Mouse (Mus musculus) lung, embryonic 15.5 days (tissue): ENCODE measurements around the gene Adh5. TPM values are rescaled to one million over a fixed set of nuclear protein-coding genes. Genes with fewer than 3 reads are reported as not detected.

ENCODE experiments used
- ATAC-seq: fragments of 200-750 bp; cut with Nextera tagmentation; 2 replicates; pipeline ENCODE4 v1.8.0; 2017; ENCODE audit warnings: moderate number of reproducible peaks, borderline replicate concordance; ENCODE audit not compliant: low FRiP score, low TSS enrichment; ENCODE audit errors: extremely low read depth
- H3K27ac ChIP-seq: fragments of 300-500 bp; sonication (generic); 2 replicates; pipeline ENCODE4 v1.5.1; 2015; ENCODE audit warnings: moderate library complexity, mild to moderate bottlenecking, inconsistent platforms
- H3K27me3 ChIP-seq: fragments of 300-500 bp; sonication (generic); 2 replicates; pipeline ENCODE4 v1.6.1; 2015; ENCODE audit warnings: inconsistent platforms
- H3K36me3 ChIP-seq: fragments of 300-500 bp; sonication (generic); 2 replicates; pipeline ENCODE4 v1.6.1; 2015; ENCODE audit warnings: inconsistent platforms
- H3K4me1 ChIP-seq: fragments of 300-500 bp; sonication (generic); 2 replicates; pipeline ENCODE4 v1.6.1; 2015; ENCODE audit warnings: inconsistent platforms
- H3K4me2 ChIP-seq: fragments of 300-500 bp; sonication (generic); 2 replicates; pipeline ENCODE4 v1.6.1; 2015; ENCODE audit warnings: inconsistent platforms, mild to moderate bottlenecking, moderate library complexity
- H3K4me3 ChIP-seq: fragments of 300-500 bp; sonication (generic); 2 replicates; pipeline ENCODE4 v1.5.1; 2015; ENCODE audit warnings: mild to moderate bottlenecking, inconsistent platforms
- H3K9ac ChIP-seq: fragments of 300-500 bp; sonication (generic); 2 replicates; pipeline ENCODE4 v1.6.1; 2015; ENCODE audit warnings: inconsistent platforms
- H3K9me3 ChIP-seq: fragments of 300-500 bp; sonication (generic); 2 replicates; pipeline ENCODE4 v1.6.1; 2016; ENCODE audit warnings: inconsistent platforms
- WGBS: fragments of 180-500 bp; shearing (Covaris S2); methylation state at CpG from one replicate; pipeline ENCODE4 v1.1.7; 2015; 5-methylcytosine and 5-hydroxymethylcytosine counted together
- polyA plus RNA-seq: library from polyadenylated mRNA; unstranded; fragments of >200 nt; fragmentation: Nextera tagmentation; extraction: Ambion mirVana; gene quantifications from 2 replicates; pipeline ENCODE4 v1.2.1, GENCODE M21; 2015

Gene Adh5
- polyA plus RNA-seq, 1 experiment from 2014 or later, result 238 TPM

DNA sequence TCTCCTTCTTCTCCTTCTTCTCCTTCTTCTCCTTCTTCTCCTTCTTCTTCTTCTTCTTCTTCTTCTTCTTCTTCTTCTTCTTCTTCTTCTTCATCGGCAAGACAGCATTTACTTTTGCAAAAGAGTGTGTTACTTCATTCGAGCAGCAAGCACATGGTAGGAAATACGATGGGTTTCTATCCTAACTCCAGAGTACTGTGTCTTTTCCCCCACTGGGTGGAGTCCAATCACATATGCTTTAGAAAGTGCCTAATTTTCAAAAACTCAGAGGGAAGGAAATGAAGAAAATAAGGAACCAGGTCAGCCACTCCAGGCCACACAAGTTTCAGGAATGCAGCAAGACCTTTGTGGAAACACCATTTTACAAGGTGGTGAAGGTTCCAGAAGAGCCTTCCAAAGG is 50.8 kb downstream of the Adh5 start:
- Histone ChIP-seq H3K9me3 (no peaks in the 10 kb centered on the region), H3K27me3 (no peaks in the 10 kb centered on the region), H3K4me3 (no peak overlapping the region), H3K27ac (no peak overlapping the region), H3K4me1 (peaks cover 3% of the 10 kb centered on the region; the same call in 1 of the 2 replicates), H3K9ac (no peak overlapping the region), H3K4me2 (no peak overlapping the region), H3K36me3 (no peaks in the 10 kb centered on the region)
- WGBS, result 80% methylated on average over 3 of the region's 3 CpGs
- ATAC-seq, result no peak

DNA sequence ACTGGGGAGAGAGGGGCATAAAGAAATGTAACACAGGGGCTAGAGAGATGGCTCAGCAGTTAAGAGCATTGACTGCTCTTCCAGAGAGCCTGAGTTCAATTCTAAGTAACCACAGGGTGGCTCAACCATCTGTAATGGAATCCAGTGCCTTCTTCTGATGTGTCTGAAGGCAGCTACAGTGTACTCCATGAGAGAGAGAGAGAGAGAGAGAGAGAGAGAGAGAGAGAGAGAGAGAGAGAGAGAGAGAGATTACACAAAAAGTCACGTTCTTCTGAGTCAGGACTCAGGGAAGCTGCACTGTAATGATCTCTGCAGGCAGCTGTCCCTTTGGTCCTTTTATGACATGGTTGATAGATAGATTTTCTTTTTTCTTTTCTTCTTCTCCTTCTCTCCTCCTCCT is 51.7 kb downstream of the Adh5 start:
- Histone ChIP-seq H3K27ac (no peak overlapping the region), H3K4me3 (no peak overlapping the region), H3K9me3 (no peaks in the 10 kb centered on the region), H3K27me3 (no peaks in the 10 kb centered on the region), H3K4me2 (no peak overlapping the region), H3K4me1 (peaks cover 3% of the 10 kb centered on the region; the same call in 1 of the 2 replicates), H3K36me3 (no peaks in the 10 kb centered on the region), H3K9ac (no peak overlapping the region)
- no peak for ATAC-seq
- WGBS, result 29% methylated on average over 1 of the region's 1 CpGs

DNA sequence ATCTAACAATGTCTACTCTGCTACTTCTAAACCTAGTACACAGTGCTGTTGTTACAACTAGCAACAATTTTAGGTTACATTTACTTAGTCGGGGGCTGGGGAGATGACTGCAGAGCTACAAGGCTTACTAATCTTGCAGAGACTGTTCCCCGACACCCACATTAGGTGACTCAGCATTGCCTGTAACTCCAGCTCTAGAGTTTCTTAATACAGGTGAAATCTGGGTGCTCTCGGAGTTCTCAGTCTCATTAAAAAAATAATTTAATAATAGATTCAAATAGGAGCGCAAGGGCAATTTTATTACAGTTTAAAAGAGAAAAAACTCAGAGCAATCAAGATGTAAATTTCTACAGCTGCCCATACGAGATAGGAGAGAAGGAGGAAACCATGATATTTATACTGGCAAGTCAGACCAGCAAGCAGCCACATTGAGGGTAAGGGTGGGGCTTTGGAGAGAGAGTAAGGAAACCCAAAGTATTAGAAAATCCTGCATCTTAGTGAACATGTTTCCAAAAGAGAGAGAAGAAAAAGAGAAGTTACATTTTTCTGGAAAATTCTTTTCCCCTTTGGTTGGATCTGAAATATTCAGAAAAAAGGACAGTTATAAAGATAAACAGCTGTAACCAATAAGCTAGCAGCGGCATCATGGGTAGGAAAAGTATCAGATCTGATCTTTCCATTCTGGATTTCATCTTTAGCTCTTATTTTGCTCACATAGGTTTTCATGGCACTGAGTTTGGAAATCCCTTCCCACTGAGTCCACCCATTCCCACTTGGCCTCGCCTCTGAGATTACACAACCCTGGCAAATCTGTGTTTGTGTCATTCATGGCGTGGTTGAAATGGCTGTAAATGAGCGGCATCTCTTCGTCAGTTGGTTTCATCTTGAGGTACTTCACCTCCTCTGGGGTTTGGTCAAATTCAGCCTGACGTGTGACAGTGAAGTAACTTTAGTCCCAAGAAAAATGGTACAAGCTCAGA is 52.6 kb downstream of the Adh5 start:
- Histone ChIP-seq H3K9me3 (no peaks in the 10 kb centered on the region), H3K4me3 (no peak overlapping the region), H3K36me3 (no peaks in the 10 kb centered on the region), H3K27me3 (no peaks in the 10 kb centered on the region), H3K4me2 (no peak overlapping the region), H3K4me1 (no peaks in the 10 kb centered on the region), H3K27ac (no peak overlapping the region), H3K9ac (no peak overlapping the region)
- ATAC-seq, result no peak
- 77% methylated on average over 11 of the region's 11 CpGs for WGBS

DNA sequence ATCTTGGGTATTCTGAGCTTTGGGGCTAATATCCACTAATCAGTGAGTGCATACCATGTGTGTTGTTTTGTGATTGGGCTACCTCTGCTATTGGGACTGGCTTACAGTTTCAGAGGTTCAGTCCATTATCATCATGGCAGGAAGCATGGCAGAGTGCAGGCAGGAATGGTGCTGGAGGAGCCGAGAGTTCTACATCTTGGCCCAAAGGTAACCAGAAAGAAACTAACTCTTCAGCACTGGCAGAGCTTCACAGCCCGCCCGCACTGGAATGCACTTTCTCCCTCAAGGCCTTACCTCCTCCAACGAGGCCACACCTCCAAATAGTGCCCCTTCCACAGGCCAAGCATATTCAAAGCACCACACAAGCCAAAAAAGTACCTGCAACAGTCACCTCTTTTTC is 55.8 kb downstream of the Adh5 start:
- no peak overlapping the region for H3K9ac ChIP-seq

DNA sequence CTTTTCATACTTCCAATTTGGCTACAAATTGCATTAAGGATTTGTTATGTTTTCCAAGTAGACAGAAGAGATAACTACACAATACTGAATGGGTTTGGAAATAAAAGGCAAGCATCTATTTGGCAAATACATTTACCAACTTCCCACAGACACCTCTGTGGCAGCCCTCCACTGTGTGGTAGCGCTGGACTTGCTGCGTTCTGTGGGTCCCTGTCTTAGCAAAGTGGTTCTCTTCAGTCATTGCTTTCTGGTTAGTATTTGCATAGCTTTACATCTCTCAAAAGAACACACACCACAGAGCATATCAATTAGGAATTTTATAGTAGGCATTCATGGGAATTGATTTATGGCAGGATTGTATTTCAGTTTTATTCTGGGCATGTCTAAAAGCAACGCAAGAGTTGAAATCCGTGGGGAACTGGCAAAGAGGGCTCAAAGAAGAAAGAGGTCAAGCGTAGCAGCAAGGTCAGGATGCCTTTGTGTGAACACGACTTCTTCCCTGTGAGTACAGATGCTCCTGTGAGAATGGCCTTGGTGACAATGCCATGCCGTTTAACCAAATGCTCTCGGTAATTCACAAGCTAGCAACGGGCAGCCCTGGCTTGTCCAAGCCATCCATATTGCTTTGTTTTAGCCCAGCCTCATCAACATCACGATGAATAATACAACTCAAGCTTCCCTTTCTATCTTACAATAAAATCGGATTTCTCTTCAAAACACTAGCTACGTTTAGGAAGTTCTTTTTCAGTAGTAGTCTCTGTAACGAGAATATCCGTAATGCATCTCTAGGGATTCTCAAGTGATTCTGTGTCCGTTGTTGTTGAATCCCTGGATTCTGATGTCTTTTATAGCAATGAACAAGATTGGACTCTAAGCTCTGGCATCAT is 57.2 kb downstream of the Adh5 start:
- no peak for ATAC-seq
- Histone ChIP-seq H3K9me3 (no peaks in the 10 kb centered on the region), H3K27ac (no peak overlapping the region), H3K4me3 (no peak overlapping the region), H3K27me3 (no peaks in the 10 kb centered on the region), H3K4me2 (no peak overlapping the region), H3K4me1 (no peaks in the 10 kb centered on the region), H3K36me3 (no peaks in the 10 kb centered on the region), H3K9ac (no peak overlapping the region)
- 80% methylated on average over 15 of the region's 15 CpGs for WGBS

More for the DNA sequence above, 55.8 kb downstream of the Adh5 start:
- no peaks in the 10 kb centered on the region for H3K27me3 ChIP-seq
- no peaks in the 10 kb centered on the region for H3K4me1 ChIP-seq
- no peak overlapping the region for H3K27ac ChIP-seq
- 48% methylated on average over 4 of the region's 4 CpGs for WGBS
- no peak for ATAC-seq
- no peak overlapping the region for H3K4me3 ChIP-seq
- no peaks in the 10 kb centered on the region for H3K9me3 ChIP-seq
- no peaks in the 10 kb centered on the region for H3K36me3 ChIP-seq
- no peak overlapping the region for H3K4me2 ChIP-seq

DNA sequence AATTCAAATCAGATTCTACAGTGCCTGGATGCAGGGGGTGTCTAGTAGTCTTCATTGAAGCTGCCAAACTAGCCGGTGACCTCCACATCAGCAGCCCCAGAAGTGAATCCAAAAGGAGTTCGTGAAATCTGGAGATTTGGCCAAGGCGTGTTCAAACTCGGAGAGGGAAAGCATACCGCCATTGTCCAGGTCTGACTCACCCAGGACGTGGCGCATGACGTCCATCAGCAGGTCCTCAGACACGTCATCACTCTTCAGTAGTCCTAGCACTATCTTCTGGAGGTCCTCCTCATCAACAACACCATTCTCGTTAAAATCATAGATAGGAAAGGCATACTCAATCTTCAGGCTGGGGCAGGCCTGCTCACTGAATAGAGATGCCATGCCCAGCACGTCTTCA is 60.9 kb downstream of the Adh5 start:
- Histone ChIP-seq H3K9me3 (no peaks in the 10 kb centered on the region), H3K9ac (no peak overlapping the region), H3K4me1 (no peaks in the 10 kb centered on the region), H3K27me3 (no peaks in the 10 kb centered on the region), H3K36me3 (no peaks in the 10 kb centered on the region), H3K4me2 (no peak overlapping the region), H3K27ac (no peak overlapping the region), H3K4me3 (no peak overlapping the region)
- ATAC-seq, result no peak
- WGBS, result 77% methylated on average over 11 of the region's 11 CpGs

Other genes with a start within 250 kb of the Adh5 start
- gene 4930579F01Rik, start 249.3 kb upstream of the Adh5 start, polyA plus RNA-seq, result 0.21 and 0.29 TPM in 2 replicates
- gene Adh7, start 225.3 kb upstream of the Adh5 start, polyA plus RNA-seq, result 0.43 and 0.50 TPM in 2 replicates
- gene Adh1, start 182.1 kb upstream of the Adh5 start, polyA plus RNA-seq, result 1,171 and 1,249 TPM in 2 replicates
- 0.11 TPM in 1 of 2 replicates, not detected in the other for gene Adh6a, start 129.8 kb upstream of the Adh5 start, polyA plus RNA-seq
- gene Adh6b, start 101.3 kb upstream of the Adh5 start, polyA plus RNA-seq, result 0.16 TPM in 2 replicates
- not detected in 2 replicates for gene Adh4, start 27.6 kb upstream of the Adh5 start, polyA plus RNA-seq
- gene Metap1, start 46.4 kb downstream of the Adh5 start, polyA plus RNA-seq, result 44.2 and 46.3 TPM in 2 replicates
- gene Eif4e, start 83.1 kb downstream of the Adh5 start, polyA plus RNA-seq, result 343 and 357 TPM in 2 replicates